Mouse (Mus musculus): Measurements from ENCODE around the gene 5730522E02Rik. TPM values are rescaled to one million over a fixed set of nuclear protein-coding genes. Genes with fewer than 3 reads are reported as not detected.

5730522E02Rik gene
- total RNA-seq, 1 experiment from 2014 or later: not detected

GRCm38 (mm10) chr11:25862686-25863085, 347.9 kb downstream of the 5730522E02Rik start:
- ATAC-seq (replicated peaks; ENCODE audit: insufficient number of reproducible peaks, low FRiP score, low TSS enrichment, poor library complexity, severe bottlenecking): no peak

GRCm38 (mm10) chr11:25856629-25857568, 353.7 kb downstream of the 5730522E02Rik start:
- ATAC-seq (replicated peaks; ENCODE audit: insufficient number of reproducible peaks, low FRiP score, low TSS enrichment, poor library complexity, severe bottlenecking): no peak

GRCm38 (mm10) chr11:25855794-25856193, 354.8 kb downstream of the 5730522E02Rik start:
- no peak for ATAC-seq (replicated peaks; ENCODE audit: insufficient number of reproducible peaks, low FRiP score, low TSS enrichment, poor library complexity, severe bottlenecking)

- no peak for ATAC-seq (replicated peaks; ENCODE audit: insufficient number of reproducible peaks, low FRiP score, low TSS enrichment, poor library complexity, severe bottlenecking)
Measured at GRCm38 (mm10) chr11:25854216-25854615, 356.3 kb downstream of the 5730522E02Rik start.

GRCm38 (mm10) chr11:25853032-25853431, 357.5 kb downstream of the 5730522E02Rik start:
- ATAC-seq (replicated peaks; ENCODE audit: insufficient number of reproducible peaks, low FRiP score, low TSS enrichment, poor library complexity, severe bottlenecking): no peak

- ATAC-seq (replicated peaks; ENCODE audit: insufficient number of reproducible peaks, low FRiP score, low TSS enrichment, poor library complexity, severe bottlenecking): no peak; the same call in 1 of the 2 replicates
Measured at GRCm38 (mm10) chr11:25848824-25849644, 361.5 kb downstream of the 5730522E02Rik start.

- no peak for ATAC-seq (replicated peaks; ENCODE audit: insufficient number of reproducible peaks, low FRiP score, low TSS enrichment, poor library complexity, severe bottlenecking)
Measured at GRCm38 (mm10) chr11:25838451-25838850, 372.1 kb downstream of the 5730522E02Rik start.

GRCm38 (mm10) chr11:25819789-25820188, 390.8 kb downstream of the 5730522E02Rik start:
- no peak for ATAC-seq (replicated peaks; ENCODE audit: insufficient number of reproducible peaks, low FRiP score, low TSS enrichment, poor library complexity, severe bottlenecking)

- ATAC-seq (replicated peaks; ENCODE audit: insufficient number of reproducible peaks, low FRiP score, low TSS enrichment, poor library complexity, severe bottlenecking): no peak
Measured at GRCm38 (mm10) chr11:25813446-25813845, 397.1 kb downstream of the 5730522E02Rik start.

GRCm38 (mm10) chr11:25787691-25788090, 422.9 kb downstream of the 5730522E02Rik start:
- no peak for ATAC-seq (replicated peaks; ENCODE audit: insufficient number of reproducible peaks, low FRiP score, low TSS enrichment, poor library complexity, severe bottlenecking)

GRCm38 (mm10) chr11:25772231-25772630, 438.3 kb downstream of the 5730522E02Rik start:
- ATAC-seq (replicated peaks; ENCODE audit: insufficient number of reproducible peaks, low FRiP score, low TSS enrichment, poor library complexity, severe bottlenecking): no peak

- ATAC-seq (replicated peaks; ENCODE audit: insufficient number of reproducible peaks, low FRiP score, low TSS enrichment, poor library complexity, severe bottlenecking): no peak
Measured at GRCm38 (mm10) chr11:25770991-25771568, 439.5 kb downstream of the 5730522E02Rik start.

GRCm38 (mm10) chr11:25767584-25768333, 442.8 kb downstream of the 5730522E02Rik start:
- ATAC-seq (replicated peaks; ENCODE audit: insufficient number of reproducible peaks, low FRiP score, low TSS enrichment, poor library complexity, severe bottlenecking): no peak

- ATAC-seq (replicated peaks; ENCODE audit: insufficient number of reproducible peaks, low FRiP score, low TSS enrichment, poor library complexity, severe bottlenecking): no peak
Measured at GRCm38 (mm10) chr11:25753156-25753899, 457.2 kb downstream of the 5730522E02Rik start.

GRCm38 (mm10) chr11:25752418-25752817, 458.1 kb downstream of the 5730522E02Rik start:
- no peak for ATAC-seq (replicated peaks; ENCODE audit: insufficient number of reproducible peaks, low FRiP score, low TSS enrichment, poor library complexity, severe bottlenecking)

GRCm38 (mm10) chr11:25747098-25747862, 463.3 kb downstream of the 5730522E02Rik start:
- no peak for ATAC-seq (replicated peaks; ENCODE audit: insufficient number of reproducible peaks, low FRiP score, low TSS enrichment, poor library complexity, severe bottlenecking)

- ATAC-seq (replicated peaks; ENCODE audit: insufficient number of reproducible peaks, low FRiP score, low TSS enrichment, poor library complexity, severe bottlenecking): no peak
Measured at GRCm38 (mm10) chr11:25743664-25744063, 466.9 kb downstream of the 5730522E02Rik start.

Data from monocyte, adult 5-6 weeks (primary cell).